Mouse (Mus musculus) brain, adult 2 months (tissue): Measurements from ENCODE around the gene Esyt2.

Experiments used
- DNase-seq: peaks from one replicate; pipeline ENCODE4 v3.0.0; 2011; ENCODE audit warnings: low read depth, low spot score

The Esyt2 gene

DNA sequence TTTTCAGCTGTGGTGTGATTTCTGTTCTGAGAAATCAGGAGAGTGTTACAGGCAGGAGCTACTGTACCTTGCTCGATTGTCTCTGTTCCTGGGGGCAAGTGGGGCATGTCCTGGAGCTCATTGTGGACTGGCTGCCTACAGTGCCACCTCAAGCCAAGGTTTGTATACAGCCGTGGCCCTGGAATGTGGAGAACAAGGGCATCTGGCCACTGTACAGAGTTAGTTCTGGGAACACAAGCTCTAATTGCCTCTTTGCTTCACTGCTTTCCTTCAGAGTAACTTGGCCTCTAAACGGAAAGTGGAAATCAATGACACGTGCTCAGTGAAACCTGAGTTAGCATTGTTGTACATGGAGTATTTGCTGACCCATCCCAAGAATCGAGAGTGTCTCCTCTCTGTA, 157.6 kb downstream of the Esyt2 start:
- DNase-seq, result no peak
